ENCODE assay signal across 11 mouse cellular contexts in genomic region chr13:112188313-112188712, GRCm38 (mm10).
A peak's percentile ranks its signal among the peaks of the same experiment; 100 is the strongest.
DNase-seq lines count a peak whose midpoint lies in the region; ATAC-seq lines count a peak whose summit lies in the region.
"Had no signal": no experiment of that assay in that cellular context is flagged by ENCODE, and none has a peak within 500 bp of the region (broad histone marks: within the 10 kb centered on the region; RNA-seq: fewer than 3 reads in every experiment).

No protein-coding gene starts in this region.

- H3K4me3 ChIP-seq in forebrain, embryonic 16.5 days (replicated peaks; ENCODE audit: low read length) = no peak overlapping the region
- H3K4me3 ChIP-seq: hindbrain, embryonic 15.5 days; midbrain, embryonic 12.5 days had no signal

- peak; percentile 20 for DNase-seq in cerebellum, adult 11 months
- peak; percentile 28 for DNase-seq in cerebellum, adult 9-11 months
- DNase-seq in heart, postnatal 14 days = peak; percentile 40 to 67
- peak; percentile 67 for DNase-seq in lung, postnatal 10 days
- DNase-seq in c-Kit-positive CD71-positive TER-119-positive erythroid progenitor cells, embryonic 14.5 days (ENCODE audit: low spot score) = no peak
- DNase-seq in gastrocnemius, postnatal 4 days (ENCODE audit: low spot score in 2 of 2) = no peak
- DNase-seq: thymus, postnatal 14 days had no signal

- no peak for ATAC-seq in cerebellum, adult (ENCODE audit: insufficient number of reproducible peaks, low FRiP score, low TSS enrichment)
- ATAC-seq in forebrain, embryonic 16.5 days = no peak

- peaks cover 9% of the 10 kb centered on the region for H3K27me3 ChIP-seq in forebrain, embryonic 16.5 days (replicated peaks; ENCODE audit: control insufficient read depth, insufficient read depth, low read length)
- H3K27me3 ChIP-seq: hindbrain, embryonic 15.5 days; midbrain, embryonic 12.5 days had no signal

- H3K4me1 ChIP-seq in forebrain, embryonic 16.5 days (replicated peaks; ENCODE audit: control insufficient read depth, insufficient read depth, low read length) = no peaks in the 10 kb centered on the region

- no peak overlapping the region for H3K9ac ChIP-seq in forebrain, embryonic 16.5 days (replicated peaks; ENCODE audit: low read depth, low read length)
- H3K9ac ChIP-seq: hindbrain, embryonic 15.5 days; midbrain, embryonic 12.5 days had no signal

- H3K27ac ChIP-seq in forebrain, embryonic 16.5 days (ENCODE audit: low read length) = no peak overlapping the region
- H3K27ac ChIP-seq: hindbrain, embryonic 15.5 days; midbrain, embryonic 12.5 days had no signal

- WGBS in forebrain, embryonic 16.5 days = 80% methylated on average over 7 of the region's 7 CpGs

- H3K36me3 ChIP-seq in forebrain, embryonic 16.5 days (ENCODE audit: control insufficient read depth, insufficient read depth) = no peaks in the 10 kb centered on the region
- H3K36me3 ChIP-seq: hindbrain, embryonic 15.5 days; midbrain, embryonic 12.5 days had no signal

- no peak overlapping the region for H3K4me2 ChIP-seq in forebrain, embryonic 16.5 days (ENCODE audit: low read length)
- H3K4me2 ChIP-seq: hindbrain, embryonic 15.5 days; midbrain, embryonic 12.5 days had no signal

- H3K9me3 ChIP-seq in forebrain, embryonic 16.5 days (ENCODE audit: control insufficient read depth, low read length) = no peaks in the 10 kb centered on the region
- H3K9me3 ChIP-seq: hindbrain, embryonic 15.5 days; midbrain, embryonic 12.5 days had no signal

- intact Hi-C loops in heart, postnatal 14 days (cut with DNase I) = no loop called here

Comparison
In these comparisons a context has a peak if more than half of its experiments do, and no peak if none do; other contexts are left out.
1. DNase-seq: peak in cerebellum, adult 11 months (single experiment), cerebellum, adult 9-11 months (single experiment), heart, postnatal 14 days (2 of 2) and lung, postnatal 10 days (single experiment); none in c-Kit-positive CD71-positive TER-119-positive erythroid progenitor cells, embryonic 14.5 days (single experiment) and gastrocnemius, postnatal 4 days (0 of 2).